Mouse (Mus musculus) kidney, postnatal 0 days (tissue): Measurements from ENCODE around the gene Lsamp. TPM values are rescaled to one million over a fixed set of nuclear protein-coding genes. Genes with fewer than 3 reads are reported as not detected.

Source experiments
- ATAC-seq: fragments of 200-750 bp; cut with Nextera tagmentation; replicated peaks from 2 replicates; pipeline ENCODE4 v1.8.0; 2017; ENCODE audit warnings: low read depth, moderate number of reproducible peaks, moderate TSS enrichment, moderate library complexity; ENCODE audit not compliant: low FRiP score
- DNase-seq: peaks from one replicate; pipeline ENCODE4 v3.0.0-alpha.2; 2016; ENCODE audit warnings: low spot score
- H3K27ac ChIP-seq: fragments of 300-500 bp; sonication (generic); 2 replicates; pipeline ENCODE4 v1.5.1; 2014; ENCODE audit warnings: mild to moderate bottlenecking
- H3K27me3 ChIP-seq: fragments of 300-500 bp; sonication (generic); 2 replicates; pipeline ENCODE4 v1.6.1; 2014; ENCODE audit warnings: low read length, mixed read lengths; ENCODE audit not compliant: insufficient read depth
- H3K36me3 ChIP-seq: fragments of 300-500 bp; sonication (generic); 2 replicates; pipeline ENCODE4 v1.6.1; 2014; ENCODE audit warnings: low read length, mixed read lengths; ENCODE audit not compliant: insufficient read depth
- H3K4me1 ChIP-seq: fragments of 300-500 bp; sonication (generic); replicated peaks from 2 replicates; pipeline ENCODE4 v1.6.1; 2014; ENCODE audit warnings: antibody characterized with exemption, low read length, mixed read lengths; ENCODE audit not compliant: insufficient read depth
- H3K4me2 ChIP-seq: fragments of 300-500 bp; sonication (generic); 2 replicates; pipeline ENCODE4 v1.6.1; 2014; ENCODE audit warnings: mild to moderate bottlenecking, low read length, moderate library complexity, mixed read lengths
- H3K4me3 ChIP-seq: fragments of 300-500 bp; sonication (generic); replicated peaks from 2 replicates; pipeline ENCODE4 v1.5.1; 2014; ENCODE audit warnings: low read depth, low read length
- H3K9ac ChIP-seq: fragments of 300-500 bp; sonication (generic); 2 replicates; pipeline ENCODE4 v1.6.1; 2014; ENCODE audit warnings: low read depth, low read length
- H3K9me3 ChIP-seq: fragments of 300-500 bp; sonication (generic); replicated peaks from 2 replicates; pipeline ENCODE4 v1.6.1; 2016; ENCODE audit warnings: low read length, inconsistent platforms, mixed read lengths
- CTCF ChIP-seq: IDR thresholded peaks from 2 replicates; pipeline ENCODE4 v1.5.1; 2016; ENCODE audit warnings: antibody characterized with exemption, low read depth, mild to moderate bottlenecking, moderate library complexity
- whole genome bisulfite sequencing: fragments of 180-500 bp; shearing (Covaris S2); extraction: QIAGEN DNeasy Blood & Tissue Kit; methylation state at CpG from one replicate; pipeline ENCODE4 v1.1.7; 2014; 5-methylcytosine and 5-hydroxymethylcytosine counted together
- polyA plus RNA-seq: library from polyadenylated mRNA; unstranded; fragments of >200 nt; fragmentation: Nextera tagmentation; extraction: Ambion mirVana; gene quantifications from 2 replicates; pipeline ENCODE4 v1.2.1, GENCODE M21; 2015

The Lsamp gene
- polyA plus RNA-seq, 1 experiment from 2014 or later, result 2.7 TPM

- Histone ChIP-seq H3K9me3 (no peaks in the 10 kb centered on the region), H3K4me2 (no peak overlapping the region), H3K27me3 (no peaks in the 10 kb centered on the region), H3K4me1 (no peaks in the 10 kb centered on the region), H3K36me3 (no peaks in the 10 kb centered on the region), H3K27ac (no peak overlapping the region), H3K9ac (no peak overlapping the region), H3K4me3 (no peak overlapping the region)
- peak; percentile 85 for DNase-seq
- ATAC-seq, result 0 out of 2 replicates have a peak, but pooled peaks have one; percentile 40
- WGBS, result 51% methylated on average over 12 of the region's 12 CpGs
- peak; percentile 93 for TF ChIP-seq CTCF
Observed at GRCm38 (mm10) chr16:41258145-41259035, 1274.2 kb downstream of the Lsamp start.

- no peaks in the 10 kb centered on the region for H3K36me3 ChIP-seq
- no peaks in the 10 kb centered on the region for H3K27me3 ChIP-seq
- DNase-seq (no peak), ATAC-seq (no peak)
- 95% methylated on average over 2 of the region's 2 CpGs for WGBS
- no peak overlapping the region for H3K4me2 ChIP-seq
- no peak for TF ChIP-seq CTCF
- H3K9ac ChIP-seq, result no peak overlapping the region
- H3K4me3 ChIP-seq, result no peak overlapping the region
- no peaks in the 10 kb centered on the region for H3K4me1 ChIP-seq
- no peaks in the 10 kb centered on the region for H3K9me3 ChIP-seq
- no peak overlapping the region for H3K27ac ChIP-seq
Observed at GRCm38 (mm10) chr16:41275999-41276671, 1292.0 kb downstream of the Lsamp start.

- Histone ChIP-seq H3K27me3 (no peaks in the 10 kb centered on the region), H3K36me3 (no peaks in the 10 kb centered on the region), H3K27ac (no peak overlapping the region), H3K4me3 (no peak overlapping the region), H3K9ac (no peak overlapping the region), H3K9me3 (no peaks in the 10 kb centered on the region), H3K4me1 (no peaks in the 10 kb centered on the region), H3K4me2 (no peak overlapping the region)
- DNase-seq (no peak), ATAC-seq (no peak)
- no peak for TF ChIP-seq CTCF
- 68% methylated on average over 3 of the region's 3 CpGs for WGBS
Observed at GRCm38 (mm10) chr16:41317992-41318391, 1333.8 kb downstream of the Lsamp start.

- no peak for TF ChIP-seq CTCF
- Histone ChIP-seq H3K9ac (no peak overlapping the region), H3K27ac (no peak overlapping the region), H3K4me3 (no peak overlapping the region), H3K27me3 (no peaks in the 10 kb centered on the region), H3K4me2 (no peak overlapping the region), H3K4me1 (no peaks in the 10 kb centered on the region), H3K36me3 (no peaks in the 10 kb centered on the region), H3K9me3 (no peaks in the 10 kb centered on the region)
- ATAC-seq (peak; percentile 80), DNase-seq (peak; percentile 3)
- WGBS, result 63% methylated on average over 1 of the region's 1 CpGs
Observed at GRCm38 (mm10) chr16:41343431-41343830, 1359.3 kb downstream of the Lsamp start.

GRCm38 (mm10) chr16:41365138-41365537, 1381.0 kb downstream of the Lsamp start:
- Histone ChIP-seq H3K9ac (no peak overlapping the region), H3K27me3 (no peaks in the 10 kb centered on the region), H3K4me3 (no peak overlapping the region), H3K9me3 (no peaks in the 10 kb centered on the region), H3K4me1 (no peaks in the 10 kb centered on the region), H3K36me3 (no peaks in the 10 kb centered on the region), H3K27ac (no peak overlapping the region), H3K4me2 (no peak overlapping the region)
- TF ChIP-seq CTCF, result no peak
- 79% methylated on average over 2 of the region's 2 CpGs for WGBS
- ATAC-seq (no peak), DNase-seq (no peak)

DNA sequence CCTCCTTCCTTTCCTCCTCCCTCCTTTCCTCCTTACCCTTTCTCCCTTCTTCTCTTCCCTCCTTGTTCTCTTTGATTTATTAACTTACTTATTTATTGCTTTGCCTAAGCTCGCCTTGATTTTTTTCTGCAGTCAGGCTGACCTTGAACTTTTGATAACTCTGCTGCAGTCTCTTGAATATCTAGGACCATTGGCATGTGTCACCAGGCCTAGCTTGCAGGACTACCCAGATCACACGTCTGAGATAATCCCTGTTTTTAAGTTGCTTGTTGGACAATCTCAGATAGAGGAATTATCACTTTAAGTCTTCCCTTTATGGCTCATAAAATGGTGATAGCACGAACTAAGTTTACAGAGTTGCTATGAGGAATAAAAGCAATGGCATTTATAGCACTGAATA, 1399.5 kb downstream of the Lsamp start:
- ATAC-seq (no peak), DNase-seq (no peak)
- H3K4me2 ChIP-seq, result no peak overlapping the region
- H3K9me3 ChIP-seq, result no peaks in the 10 kb centered on the region
- no peaks in the 10 kb centered on the region for H3K4me1 ChIP-seq
- no peak overlapping the region for H3K9ac ChIP-seq
- H3K36me3 ChIP-seq, result no peaks in the 10 kb centered on the region
- H3K27ac ChIP-seq, result no peak overlapping the region
- H3K4me3 ChIP-seq, result no peak overlapping the region
- no peak for TF ChIP-seq CTCF
- H3K27me3 ChIP-seq, result no peaks in the 10 kb centered on the region
- WGBS, result 49% methylated on average over 3 of the region's 3 CpGs
